Mouse (Mus musculus): Measurements from ENCODE around the gene Akt3. TPM values are rescaled to one million over a fixed set of nuclear protein-coding genes. Genes with fewer than 3 reads are reported as not detected.

The Akt3 gene
- polyA plus RNA-seq, 1 experiment from 2014 or later = 4.7 TPM

- Histone ChIP-seq H3K9ac (no peak overlapping the region), H3K27me3 (replicated peaks) (no peaks in the 10 kb centered on the region), H3K36me3 (no peaks in the 10 kb centered on the region), H3K4me2 (no peak overlapping the region), H3K4me1 (no peaks in the 10 kb centered on the region), H3K27ac (no peak overlapping the region), H3K4me3 (replicated peaks) (no peak overlapping the region), H3K9me3 (no peaks in the 10 kb centered on the region)
- ATAC-seq (ENCODE audit: insufficient read depth, low FRiP score, low read depth) = no peak
- WGBS = 28% methylated on average over 3 of the region's 3 CpGs
Observed at GRCm38 (mm10) chr1:177089515-177089914, 168.5 kb downstream of the Akt3 start.

- 71% methylated on average over 4 of the region's 4 CpGs for WGBS
- no peaks in the 10 kb centered on the region for H3K4me1 ChIP-seq
Observed at GRCm38 (mm10) chr1:177089048-177089447, 169.0 kb downstream of the Akt3 start.

GRCm38 (mm10) chr1:177081957-177082645 lies 175.9 kb downstream of the Akt3 start:
- Histone ChIP-seq H3K36me3 (no peaks in the 10 kb centered on the region), H3K4me2 (no peak overlapping the region), H3K4me1 (no peaks in the 10 kb centered on the region), H3K4me3 (replicated peaks) (no peak overlapping the region), H3K27ac (no peak overlapping the region), H3K9me3 (no peaks in the 10 kb centered on the region), H3K27me3 (replicated peaks) (no peaks in the 10 kb centered on the region), H3K9ac (no peak overlapping the region)
- 76% methylated on average over 1 of the region's 1 CpGs for WGBS
- ATAC-seq (ENCODE audit: insufficient read depth, low FRiP score, low read depth) = no peak

More at GRCm38 (mm10) chr1:177089048-177089447, 169.0 kb downstream of the Akt3 start:
- Histone ChIP-seq H3K27ac (no peak overlapping the region), H3K27me3 (replicated peaks) (no peaks in the 10 kb centered on the region), H3K36me3 (no peaks in the 10 kb centered on the region), H3K9me3 (no peaks in the 10 kb centered on the region), H3K4me3 (replicated peaks) (no peak overlapping the region), H3K4me2 (no peak overlapping the region), H3K9ac (no peak overlapping the region)
- ATAC-seq (ENCODE audit: insufficient read depth, low FRiP score, low read depth) = no peak

- 84% methylated on average over 2 of the region's 2 CpGs for WGBS
- Histone ChIP-seq H3K27me3 (replicated peaks) (no peaks in the 10 kb centered on the region), H3K27ac (no peak overlapping the region), H3K9ac (no peak overlapping the region), H3K36me3 (no peaks in the 10 kb centered on the region), H3K4me2 (no peak overlapping the region), H3K9me3 (no peaks in the 10 kb centered on the region), H3K4me3 (replicated peaks) (no peak overlapping the region), H3K4me1 (no peaks in the 10 kb centered on the region)
- ATAC-seq (ENCODE audit: insufficient read depth, low FRiP score, low read depth) = no peak
Observed at GRCm38 (mm10) chr1:177069161-177069560, 188.8 kb downstream of the Akt3 start.

GRCm38 (mm10) chr1:177067123-177067646 lies 190.8 kb downstream of the Akt3 start:
- H3K27me3 ChIP-seq (replicated peaks) = no peaks in the 10 kb centered on the region
- H3K4me2 ChIP-seq = no peak overlapping the region
- no peak overlapping the region for H3K4me3 ChIP-seq (replicated peaks)
- H3K9me3 ChIP-seq = no peaks in the 10 kb centered on the region
- no peaks in the 10 kb centered on the region for H3K4me1 ChIP-seq
- H3K27ac ChIP-seq = no peak overlapping the region
- no peak for ATAC-seq (ENCODE audit: insufficient read depth, low FRiP score, low read depth)
- no peak overlapping the region for H3K9ac ChIP-seq
- WGBS = 80% methylated on average over 8 of the region's 8 CpGs
- H3K36me3 ChIP-seq = no peaks in the 10 kb centered on the region

- H3K4me3 ChIP-seq (replicated peaks) = no peak overlapping the region
- no peaks in the 10 kb centered on the region for H3K36me3 ChIP-seq
Observed at GRCm38 (mm10) chr1:177065732-177066131, 192.3 kb downstream of the Akt3 start.

GRCm38 (mm10) chr1:177061761-177062160 lies 196.2 kb downstream of the Akt3 start:
- no peaks in the 10 kb centered on the region for H3K36me3 ChIP-seq
- whole genome bisulfite sequencing = 87% methylated on average over 2 of the region's 2 CpGs
- H3K9ac ChIP-seq = no peak overlapping the region
- H3K27me3 ChIP-seq (replicated peaks) = no peaks in the 10 kb centered on the region
- H3K9me3 ChIP-seq = no peaks in the 10 kb centered on the region
- H3K4me1 ChIP-seq = no peaks in the 10 kb centered on the region
- no peak for ATAC-seq (ENCODE audit: insufficient read depth, low FRiP score, low read depth)
- no peak overlapping the region for H3K27ac ChIP-seq
- no peak overlapping the region for H3K4me2 ChIP-seq
- H3K4me3 ChIP-seq (replicated peaks) = no peak overlapping the region

More at GRCm38 (mm10) chr1:177065732-177066131, 192.3 kb downstream of the Akt3 start:
- Histone ChIP-seq H3K27ac (no peak overlapping the region), H3K4me2 (no peak overlapping the region), H3K9me3 (no peaks in the 10 kb centered on the region), H3K4me1 (no peaks in the 10 kb centered on the region), H3K9ac (no peak overlapping the region), H3K27me3 (replicated peaks) (no peaks in the 10 kb centered on the region)
- ATAC-seq (ENCODE audit: insufficient read depth, low FRiP score, low read depth) = no peak

GRCm38 (mm10) chr1:177054891-177055290 lies 203.1 kb downstream of the Akt3 start:
- Histone ChIP-seq H3K4me2 (no peak overlapping the region), H3K36me3 (no peaks in the 10 kb centered on the region), H3K9ac (no peak overlapping the region), H3K4me3 (replicated peaks) (no peak overlapping the region), H3K27me3 (replicated peaks) (no peaks in the 10 kb centered on the region), H3K27ac (no peak overlapping the region), H3K9me3 (no peaks in the 10 kb centered on the region), H3K4me1 (no peaks in the 10 kb centered on the region)
- no peak for ATAC-seq (ENCODE audit: insufficient read depth, low FRiP score, low read depth)
- WGBS = 84% methylated on average over 2 of the region's 2 CpGs

GRCm38 (mm10) chr1:177051366-177051963 lies 206.5 kb downstream of the Akt3 start:
- Histone ChIP-seq H3K27ac (no peak overlapping the region), H3K4me1 (no peaks in the 10 kb centered on the region), H3K4me2 (no peak overlapping the region), H3K36me3 (no peaks in the 10 kb centered on the region), H3K4me3 (replicated peaks) (no peak overlapping the region), H3K27me3 (replicated peaks) (no peaks in the 10 kb centered on the region), H3K9ac (no peak overlapping the region), H3K9me3 (no peaks in the 10 kb centered on the region)
- WGBS = 74% methylated on average over 11 of the region's 11 CpGs
- ATAC-seq (ENCODE audit: insufficient read depth, low FRiP score, low read depth) = no peak

GRCm38 (mm10) chr1:177048773-177049172 lies 209.2 kb downstream of the Akt3 start:
- WGBS = 89% methylated on average over 2 of the region's 2 CpGs
- ATAC-seq (ENCODE audit: insufficient read depth, low FRiP score, low read depth) = no peak
- H3K4me3 ChIP-seq (replicated peaks) = no peak overlapping the region
- H3K9me3 ChIP-seq = no peaks in the 10 kb centered on the region
- no peak overlapping the region for H3K27ac ChIP-seq
- no peak overlapping the region for H3K9ac ChIP-seq
- no peaks in the 10 kb centered on the region for H3K36me3 ChIP-seq
- H3K4me1 ChIP-seq = no peaks in the 10 kb centered on the region
- no peak overlapping the region for H3K4me2 ChIP-seq
- no peaks in the 10 kb centered on the region for H3K27me3 ChIP-seq (replicated peaks)

- no peak overlapping the region for H3K4me3 ChIP-seq (replicated peaks)
- WGBS = 48% methylated on average over 2 of the region's 2 CpGs
- H3K27me3 ChIP-seq (replicated peaks) = no peaks in the 10 kb centered on the region
- H3K9ac ChIP-seq = no peak overlapping the region
- ATAC-seq (ENCODE audit: insufficient read depth, low FRiP score, low read depth) = no peak
- no peak overlapping the region for H3K27ac ChIP-seq
- H3K9me3 ChIP-seq = no peaks in the 10 kb centered on the region
- H3K4me2 ChIP-seq = no peak overlapping the region
- H3K36me3 ChIP-seq = no peaks in the 10 kb centered on the region
- no peaks in the 10 kb centered on the region for H3K4me1 ChIP-seq
Observed at GRCm38 (mm10) chr1:177046963-177047362, 211.0 kb downstream of the Akt3 start.

GRCm38 (mm10) chr1:177045885-177046284 lies 212.1 kb downstream of the Akt3 start:
- H3K27me3 ChIP-seq (replicated peaks) = no peaks in the 10 kb centered on the region
- no peak overlapping the region for H3K4me3 ChIP-seq (replicated peaks)
- H3K4me1 ChIP-seq = no peaks in the 10 kb centered on the region
- no peak overlapping the region for H3K9ac ChIP-seq
- no peaks in the 10 kb centered on the region for H3K9me3 ChIP-seq
- H3K4me2 ChIP-seq = no peak overlapping the region
- H3K27ac ChIP-seq = no peak overlapping the region
- ATAC-seq (ENCODE audit: insufficient read depth, low FRiP score, low read depth) = no peak
- no peaks in the 10 kb centered on the region for H3K36me3 ChIP-seq
